Mouse (Mus musculus) adrenal gland, postnatal 14 days (tissue): ENCODE data around the gene Olfr313. TPM values are rescaled to one million over a fixed set of nuclear protein-coding genes. Genes with fewer than 3 reads are reported as not detected.
"Not testable (repeated sequence)": the region's sequence is repeated elsewhere in the genome, so short reads cannot be mapped to it uniquely, and the experiment has no call there.

Experiments used
- DNase-seq: peaks from one replicate; pipeline ENCODE4 v3.0.0; 2021; ENCODE audit warnings: mixed read lengths
- long read RNA-seq, 2 experiments: library from polyadenylated mRNA; stranded (forward); transcript quantifications; one replicate each; pipeline ENCODE4 v2.0.0; 2021
- total RNA-seq: library from RNA; stranded (reverse); gene quantifications from 2 replicates; pipeline ENCODE4 v1.2.3, GENCODE M21; 2021

The Olfr313 gene
- total RNA-seq: not detected in 2 replicates
- long read RNA-seq, experiment 1: 0 reads
- long read RNA-seq, experiment 2: 0 reads

GRCm38 (mm10) chr11:58814700-58815099 is at the start of gene Olfr313:
Gene Olfr313, plus strand, starts transcription at chr11:58815000.
- not testable (repeated sequence) for DNase-seq

DNA sequence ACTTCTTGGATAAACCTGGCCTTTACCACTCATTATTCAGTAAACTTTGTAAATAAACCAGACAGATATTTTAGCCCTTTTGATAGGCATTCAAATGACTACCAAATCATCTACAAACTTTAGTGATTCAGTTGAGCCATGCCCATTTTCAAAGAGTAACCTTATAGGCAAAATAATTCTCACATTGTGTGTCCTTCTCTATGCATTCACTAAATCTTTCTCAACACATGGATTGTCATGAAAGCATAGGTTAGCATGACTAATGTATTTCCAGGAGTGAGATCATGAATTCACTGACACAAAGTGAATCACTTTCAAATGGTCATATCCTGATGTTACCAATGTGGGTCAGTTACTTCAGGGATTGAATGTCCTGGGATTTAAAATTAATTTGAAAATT is 41.9 kb upstream of the Olfr313 start, which contains the start of gene Olfr315:
Gene Olfr315 (plus strand): TSS at position 301 of the 400 bp plus-strand sequence.
- no peak for DNase-seq

GRCm38 (mm10) chr11:58782480-58783089 is 32.2 kb upstream of the Olfr313 start, which contains the start of gene Olfr314:
Gene Olfr314, plus strand, starts transcription at chr11:58782952.
- no peak for DNase-seq

DNA sequence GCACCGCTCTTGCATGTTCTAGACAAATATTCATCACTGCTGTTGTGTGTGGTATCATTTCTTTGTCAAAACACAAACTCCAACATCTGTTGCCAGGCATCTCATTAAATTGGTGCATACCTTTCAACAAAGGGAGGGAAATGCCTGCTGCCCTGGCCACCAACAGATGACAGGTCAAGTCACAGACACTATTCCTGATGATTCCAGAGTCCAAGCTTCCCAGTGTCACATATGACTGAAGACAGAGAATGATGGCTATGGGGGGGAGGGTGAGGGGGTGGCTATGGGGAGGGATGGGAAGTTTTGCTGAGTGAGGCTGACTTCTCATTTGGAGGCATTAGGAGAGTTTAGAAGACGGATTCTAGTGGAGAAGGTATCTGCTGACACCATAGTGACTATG is 30.6 kb upstream of the Olfr313 start:
- DNase-seq: no peak

DNA sequence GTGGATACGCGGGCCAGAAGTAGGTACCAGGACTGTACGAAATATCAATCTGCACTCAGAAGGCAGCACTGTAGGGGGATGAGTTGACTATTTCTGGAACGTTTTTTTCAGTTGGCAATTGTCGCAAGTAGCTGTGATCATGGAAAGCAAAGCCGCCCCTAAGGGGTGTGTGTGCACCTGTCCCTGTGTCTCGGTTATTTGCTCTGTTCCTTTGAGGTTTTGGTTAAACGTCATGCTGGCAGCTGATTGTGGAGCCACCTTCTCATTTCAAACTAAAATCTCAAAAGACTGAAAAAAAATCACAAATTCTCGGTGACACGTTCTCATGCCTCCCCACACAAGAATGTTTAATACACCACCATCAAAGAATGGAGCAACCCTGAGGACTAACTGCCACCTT is 27.1 kb upstream of the Olfr313 start:
- no peak for DNase-seq

GRCm38 (mm10) chr11:58788346-58788745 is 26.5 kb upstream of the Olfr313 start:
- DNase-seq: no peak

GRCm38 (mm10) chr11:58789532-58789931 is 25.3 kb upstream of the Olfr313 start:
- DNase-seq: no peak

DNA sequence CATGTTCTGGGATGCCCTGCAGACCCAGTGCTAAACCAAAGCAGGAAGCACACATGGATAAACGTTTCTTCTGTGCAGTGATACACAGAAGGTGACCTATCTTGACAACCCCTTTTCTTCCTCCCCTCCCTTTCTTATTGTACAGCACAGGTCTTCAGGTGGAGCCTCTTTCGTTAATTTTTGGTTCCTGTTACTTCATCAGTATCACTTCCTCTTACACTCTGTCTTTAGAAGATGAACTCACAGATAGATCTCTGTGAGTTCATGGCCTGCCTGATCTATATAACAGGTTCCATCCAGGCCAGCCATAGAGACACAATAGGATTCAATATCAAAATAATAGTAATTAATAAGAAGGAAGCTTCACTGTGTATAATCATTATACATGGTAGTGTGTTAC is 24.7 kb upstream of the Olfr313 start:
- DNase-seq: no peak

DNA sequence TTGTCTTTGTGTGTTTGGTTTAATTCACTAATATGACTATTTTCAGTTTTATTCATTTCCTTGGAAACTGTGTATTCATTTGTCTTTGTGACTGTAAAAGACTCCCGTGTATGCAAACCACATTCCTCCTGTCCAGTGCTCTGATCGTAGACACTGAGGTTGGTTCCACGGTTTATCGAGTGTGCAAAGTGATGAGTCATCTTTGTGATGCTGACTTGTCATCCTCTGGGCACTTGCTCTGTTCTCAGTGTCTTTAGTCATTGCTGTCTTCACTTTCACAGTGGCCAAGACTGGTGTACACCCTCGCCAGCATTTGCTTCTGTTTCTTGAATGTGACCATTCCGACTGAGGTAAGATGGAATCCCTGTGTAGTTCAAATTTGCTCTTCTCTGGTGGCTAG is 24.2 kb upstream of the Olfr313 start:
- no peak for DNase-seq

- DNase-seq: no peak
Measured at GRCm38 (mm10) chr11:58795856-58796255, 18.9 kb upstream of the Olfr313 start.

DNA sequence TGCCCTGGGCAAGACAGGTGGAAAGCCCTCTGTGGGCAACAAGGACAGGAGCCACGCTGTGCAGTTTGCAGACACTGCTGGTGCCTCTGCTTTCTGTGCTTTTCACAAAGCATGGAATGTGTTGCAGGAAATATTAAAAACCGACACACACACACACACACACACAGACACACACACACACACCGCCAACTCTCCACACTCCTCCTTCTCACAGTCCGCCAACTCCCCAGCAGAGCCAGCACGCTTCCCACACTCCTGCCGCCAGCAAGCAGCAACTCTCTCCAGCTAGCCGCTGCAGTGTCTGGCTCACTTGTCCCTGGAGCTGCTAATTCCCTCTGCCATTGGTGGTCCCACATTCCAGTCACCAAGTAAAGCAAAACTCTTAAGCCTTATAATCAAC is 17.9 kb upstream of the Olfr313 start:
- DNase-seq: no peak

- no peak for DNase-seq
Measured at GRCm38 (mm10) chr11:58799747-58800146, 15.1 kb upstream of the Olfr313 start.

DNA sequence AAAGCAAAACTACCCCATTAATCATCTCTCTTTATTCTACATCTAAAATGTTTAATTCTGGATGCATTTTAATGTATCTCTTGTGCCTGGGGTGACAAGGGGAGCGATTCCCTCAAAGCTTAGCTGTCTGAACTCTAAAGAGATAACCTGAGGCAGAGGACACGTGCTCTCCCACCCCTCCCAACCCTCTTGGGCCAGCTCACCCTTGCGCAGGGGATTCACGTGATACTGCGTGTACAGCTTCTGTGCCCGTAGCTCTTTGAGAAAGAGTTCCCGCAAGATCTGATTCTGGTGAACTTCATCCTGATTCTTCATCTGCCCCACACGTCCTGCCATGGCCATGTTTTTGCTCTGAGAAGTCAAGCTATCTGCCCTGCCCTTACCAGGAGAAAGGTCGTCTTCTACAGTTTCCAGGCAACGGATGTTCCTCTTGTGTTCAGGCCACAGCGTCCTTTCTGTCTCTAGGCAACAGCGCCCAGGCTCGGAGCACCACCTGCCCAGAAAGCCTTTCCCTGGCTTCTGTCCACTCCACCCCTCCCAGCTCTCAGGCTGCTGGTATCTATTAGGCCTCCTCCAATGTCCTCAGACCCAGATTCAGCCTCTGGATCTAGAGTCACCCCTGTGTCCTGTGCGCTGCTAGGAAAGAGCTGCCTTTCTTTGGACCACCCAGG is 13.1 kb upstream of the Olfr313 start, which contains the start of gene Fam183b:
Gene Fam183b (minus strand): TSS at position 403 of the 671 bp plus-strand sequence.
- peak; percentile 13 for DNase-seq

DNA sequence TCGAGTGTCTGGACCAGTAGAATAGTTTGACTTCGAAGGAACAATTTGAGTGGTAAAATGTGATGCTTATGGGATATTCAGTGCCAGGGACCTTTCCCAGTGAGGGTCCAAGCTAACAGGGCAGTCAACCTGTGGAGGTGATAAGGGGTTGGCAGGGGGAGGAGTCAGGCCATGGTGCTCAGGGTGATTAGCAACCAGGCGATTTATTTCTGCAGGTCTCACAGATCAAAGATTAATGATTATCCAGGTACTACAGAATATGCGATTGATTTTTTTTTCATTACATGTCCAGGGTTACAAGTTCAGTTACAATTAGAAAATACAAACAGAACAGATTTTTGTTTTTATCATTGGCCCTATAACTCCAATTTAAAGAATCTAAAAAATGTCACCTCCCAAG is 10.9 kb upstream of the Olfr313 start:
- no peak for DNase-seq

DNA sequence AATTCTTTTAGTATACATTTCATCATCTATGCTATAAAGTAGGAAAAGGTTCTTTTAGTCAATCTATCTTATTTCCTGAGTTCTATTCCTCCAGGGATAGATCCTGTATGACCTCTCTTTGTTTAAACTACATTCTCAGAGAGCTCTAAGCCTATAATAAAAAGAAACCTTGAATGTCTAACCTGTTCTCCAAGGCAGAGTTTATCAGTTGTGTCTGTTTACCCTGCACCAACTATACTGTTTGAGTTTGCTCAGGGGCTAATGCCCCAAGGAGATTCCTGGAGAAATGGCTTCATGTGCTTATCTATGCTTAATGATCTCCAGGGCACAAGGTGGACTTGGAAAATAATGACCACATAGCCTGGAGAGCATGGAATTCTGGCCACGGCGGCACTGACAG is 10.4 kb upstream of the Olfr313 start:
- DNase-seq: no peak

DNA sequence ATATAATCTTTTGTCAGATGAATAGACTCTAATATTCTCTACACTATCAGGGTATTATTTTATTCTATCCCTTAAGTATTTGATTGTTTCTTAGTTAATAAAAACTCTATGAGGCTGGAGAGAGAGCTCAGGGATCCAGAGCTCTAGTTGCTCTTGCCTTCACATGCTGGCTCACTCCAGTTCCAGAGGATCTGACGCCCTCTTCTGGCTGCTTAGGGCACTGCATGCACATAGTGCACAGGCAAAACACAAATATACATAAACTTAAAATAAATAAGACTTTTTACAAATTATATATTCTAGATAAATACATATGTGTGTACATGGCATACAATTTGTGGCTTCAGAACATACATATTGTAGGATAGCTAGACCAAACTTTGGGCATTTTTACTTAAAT is 2.8 kb upstream of the Olfr313 start:
- DNase-seq: no peak

DNA sequence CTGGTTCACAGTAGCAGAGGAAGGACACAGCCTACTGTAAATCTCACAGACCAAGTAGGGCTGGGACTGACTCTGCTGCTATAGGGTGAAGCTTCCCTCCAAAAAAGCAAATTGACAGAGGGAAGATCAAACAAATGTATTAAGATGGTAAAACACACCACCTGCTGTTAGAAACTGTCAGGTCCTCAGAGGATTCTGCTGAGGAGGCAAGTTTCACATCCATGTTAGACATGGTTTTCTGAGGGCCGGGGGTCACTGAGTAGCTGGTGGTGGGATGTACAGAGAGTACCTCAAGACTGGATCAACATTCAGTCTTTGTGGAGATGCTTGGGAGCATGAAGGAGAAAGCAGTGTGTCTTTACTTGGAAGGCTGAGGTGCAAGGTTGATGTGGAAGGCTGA is 876 bp downstream of the Olfr313 start:
- DNase-seq: no peak

DNA sequence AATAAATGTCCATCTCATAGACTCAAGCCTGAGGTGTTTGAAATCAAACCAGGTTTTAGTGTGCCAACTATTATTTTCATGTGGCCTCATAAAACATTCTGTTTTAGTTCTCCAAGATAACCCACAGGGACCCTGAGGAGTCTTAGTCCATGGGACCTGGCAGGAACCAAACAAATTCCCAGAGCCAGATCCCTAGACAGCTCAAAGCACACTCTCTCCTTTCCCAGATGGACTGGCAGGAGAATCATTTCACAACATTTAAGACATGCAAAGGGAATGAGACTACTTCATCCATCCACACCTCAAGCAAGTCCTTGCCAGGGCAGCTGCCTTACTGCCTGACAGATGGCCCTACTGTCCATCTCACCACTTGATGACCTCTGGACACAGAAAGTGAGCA is 14.1 kb downstream of the Olfr313 start, which contains the start of gene Olfr312:
Gene Olfr312 (plus strand): TSS at position 301 of the 400 bp plus-strand sequence.
- not testable (repeated sequence) for DNase-seq

GRCm38 (mm10) chr11:58829764-58830163 is 15.0 kb downstream of the Olfr313 start:
- DNase-seq: no peak

DNA sequence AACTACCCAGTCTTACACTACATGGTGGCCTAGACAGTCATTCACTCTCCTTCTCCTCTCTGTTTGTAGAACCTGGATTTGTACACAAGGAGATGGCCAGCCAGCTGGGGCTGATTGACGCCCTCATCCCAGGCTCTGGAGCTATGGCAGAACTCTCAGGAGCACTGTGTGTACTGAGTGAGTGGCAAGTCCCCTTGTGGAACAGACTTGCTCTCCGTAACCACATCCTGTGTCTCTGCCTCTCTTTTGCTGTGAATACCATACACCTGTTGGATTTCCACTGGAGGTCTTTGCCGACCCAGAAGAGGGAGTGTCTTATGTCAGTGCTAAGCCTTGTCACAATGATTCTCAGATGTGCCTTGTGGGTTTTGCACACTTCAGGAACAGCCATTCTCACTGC is 17.7 kb downstream of the Olfr313 start:
- not testable (repeated sequence) for DNase-seq

DNA sequence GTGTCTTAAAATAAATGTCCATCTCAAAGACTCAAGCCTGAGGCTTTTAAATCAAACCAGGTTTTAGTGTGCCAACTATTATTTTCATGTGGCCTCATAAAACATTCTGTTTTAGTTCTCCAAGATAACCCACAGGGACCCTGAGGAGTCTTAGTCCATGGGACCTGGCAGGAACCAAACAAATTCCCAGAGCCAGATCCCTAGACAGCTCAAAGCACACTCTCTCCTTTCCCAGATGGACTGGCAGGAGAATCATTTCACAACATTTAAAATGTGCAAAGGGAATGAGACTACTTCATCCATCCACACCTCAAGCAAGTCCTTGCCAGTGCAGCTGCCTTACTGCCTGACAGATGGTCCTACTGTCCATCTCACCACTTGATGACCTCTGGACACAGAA is 24.2 kb downstream of the Olfr313 start, which contains the start of gene Olfr311:
Gene Olfr311 (plus strand): TSS at position 301 of the 400 bp plus-strand sequence.
- DNase-seq: not testable (repeated sequence)

GRCm38 (mm10) chr11:58846919-58847461 is 32.2 kb downstream of the Olfr313 start, which contains the start of gene Gm12258:
Gene Gm12258, plus strand, starts transcription at chr11:58847158.
- peak; percentile 91 for DNase-seq

DNA sequence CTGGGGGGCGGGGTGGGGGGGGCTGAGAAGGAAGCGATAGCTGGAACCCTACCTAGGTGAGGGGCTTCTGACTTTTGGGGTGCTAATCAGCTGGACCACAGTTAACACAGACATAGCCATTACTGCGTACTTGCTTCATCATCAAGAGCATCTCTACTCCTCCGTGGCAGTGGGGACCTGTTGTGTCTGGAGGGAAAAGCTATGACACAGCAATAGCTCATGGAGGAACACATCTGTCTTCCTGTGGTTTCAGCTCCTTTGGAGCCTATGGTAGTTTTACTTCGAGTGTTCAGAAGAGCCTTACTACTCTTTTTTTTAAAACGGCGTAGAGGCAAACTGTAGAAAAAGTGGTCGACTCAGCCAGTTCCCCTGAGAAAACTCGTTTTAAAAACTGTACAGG is 32.8 kb downstream of the Olfr313 start:
- DNase-seq: no peak
